Mouse (Mus musculus) adrenal gland, adult 2 months (tissue): ENCODE measurements around the gene Vps8. TPM values are rescaled to one million over a fixed set of nuclear protein-coding genes. Genes with fewer than 3 reads are reported as not detected.

Source experiments
- DNase-seq: peaks from one replicate; pipeline ENCODE4 v3.0.0; 2021
- polyA plus RNA-seq: library from polyadenylated mRNA; depleted of rRNA; stranded (reverse); fragments of >200 nt; gene quantifications from 2 replicates; pipeline ENCODE4 v1.2.3, GENCODE M21; 2012
- total RNA-seq, 2 experiments: library from RNA; stranded (reverse); gene quantifications; 2 replicates each; pipeline ENCODE4 v1.2.3; 2021

Vps8 gene
- total and polyA plus RNA-seq, 3 experiments: 23.1 to 27.1 (median 23.6) TPM

DNA sequence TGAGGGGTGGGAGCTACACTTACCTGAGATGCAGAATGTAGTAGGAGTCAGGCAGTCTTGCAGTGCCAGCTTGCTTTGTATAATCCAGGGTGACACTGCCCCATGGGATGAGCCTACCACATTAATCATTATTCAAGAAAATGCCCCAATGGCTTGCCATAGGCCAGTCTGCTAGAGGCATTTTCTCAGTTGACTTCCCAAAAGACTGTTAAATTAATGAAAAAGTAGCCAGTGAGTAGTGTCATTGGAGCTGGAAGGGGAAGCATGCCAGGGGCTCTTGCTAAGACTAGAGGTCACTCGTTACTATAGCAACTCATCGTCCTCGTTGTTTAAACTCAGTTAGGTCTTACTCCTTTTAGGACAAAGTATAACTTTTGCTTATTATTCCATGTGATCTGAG is 130.6 kb downstream of the Vps8 start:
- DNase-seq: no peak

DNA sequence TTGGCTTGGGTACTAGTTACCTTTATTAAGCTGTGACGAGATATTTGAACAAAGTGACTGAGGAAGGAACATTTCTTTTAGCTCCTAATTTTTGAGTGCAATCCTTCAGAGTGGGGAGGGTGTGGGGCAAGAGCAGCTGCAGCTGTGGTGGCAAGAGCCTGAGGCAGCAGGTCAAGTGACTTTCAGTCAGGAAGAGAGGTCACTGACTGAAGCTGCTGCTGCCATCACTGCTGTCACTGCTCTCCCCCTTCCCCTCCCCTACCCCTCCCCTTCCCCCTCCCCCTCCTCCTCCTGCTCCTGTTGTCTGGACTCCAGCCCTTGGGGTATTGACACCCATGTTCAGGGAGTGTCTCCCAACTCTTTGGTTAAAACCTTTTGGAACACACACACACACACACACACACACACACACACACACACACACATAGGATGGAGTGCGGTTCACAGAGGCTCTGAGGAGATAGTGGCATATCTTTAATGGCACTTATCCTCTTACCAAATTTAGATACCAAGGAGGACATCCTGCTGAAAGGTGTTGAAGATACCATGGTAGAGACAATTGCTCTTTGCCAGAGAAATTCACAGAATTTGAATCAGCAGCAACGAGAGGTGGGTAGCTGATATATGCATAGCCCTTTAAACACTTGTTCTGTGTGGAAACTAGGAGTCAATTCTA is 139.8 kb downstream of the Vps8 start:
- DNase-seq: no peak

- DNase-seq: no peak
These were observed 140.4 kb downstream of the Vps8 start for GRCm38 (mm10) chr16:21563322-21563721.

GRCm38 (mm10) chr16:21567093-21567492 is 144.2 kb downstream of the Vps8 start:
- no peak for DNase-seq

GRCm38 (mm10) chr16:21569952-21570351 is 147.0 kb downstream of the Vps8 start:
- no peak for DNase-seq

- no peak for DNase-seq
These were observed 147.9 kb downstream of the Vps8 start for GRCm38 (mm10) chr16:21570786-21571185.

GRCm38 (mm10) chr16:21576000-21576420 is 153.1 kb downstream of the Vps8 start:
- DNase-seq: peak; percentile 10

GRCm38 (mm10) chr16:21589110-21589509 is 166.2 kb downstream of the Vps8 start:
- DNase-seq: no peak

GRCm38 (mm10) chr16:21590806-21591205 is 167.9 kb downstream of the Vps8 start:
- DNase-seq: peak; percentile 25

DNA sequence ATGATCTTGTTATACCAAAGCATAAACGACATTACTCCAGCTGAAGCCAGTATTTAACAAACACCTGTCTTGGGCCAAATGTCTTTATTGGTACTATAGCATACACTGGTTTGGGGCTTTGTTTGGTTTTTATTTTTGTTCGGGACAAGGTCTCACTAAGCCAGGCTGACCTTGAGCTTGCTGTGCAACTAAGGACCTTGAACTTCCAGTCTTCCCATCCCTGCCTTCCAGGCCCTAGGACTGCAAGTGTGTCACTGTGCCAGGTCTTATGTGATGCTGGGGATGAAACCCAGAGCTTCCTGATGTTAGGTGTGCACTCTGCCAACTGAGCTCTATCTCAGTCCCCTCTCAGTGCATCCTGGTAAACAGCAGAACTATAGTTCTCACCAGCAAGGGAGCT is 168.6 kb downstream of the Vps8 start:
- peak; percentile 52 for DNase-seq

GRCm38 (mm10) chr16:21595539-21595938 is 172.6 kb downstream of the Vps8 start:
- no peak for DNase-seq

GRCm38 (mm10) chr16:21604354-21604753 is 181.4 kb downstream of the Vps8 start:
- DNase-seq: no peak

DNA sequence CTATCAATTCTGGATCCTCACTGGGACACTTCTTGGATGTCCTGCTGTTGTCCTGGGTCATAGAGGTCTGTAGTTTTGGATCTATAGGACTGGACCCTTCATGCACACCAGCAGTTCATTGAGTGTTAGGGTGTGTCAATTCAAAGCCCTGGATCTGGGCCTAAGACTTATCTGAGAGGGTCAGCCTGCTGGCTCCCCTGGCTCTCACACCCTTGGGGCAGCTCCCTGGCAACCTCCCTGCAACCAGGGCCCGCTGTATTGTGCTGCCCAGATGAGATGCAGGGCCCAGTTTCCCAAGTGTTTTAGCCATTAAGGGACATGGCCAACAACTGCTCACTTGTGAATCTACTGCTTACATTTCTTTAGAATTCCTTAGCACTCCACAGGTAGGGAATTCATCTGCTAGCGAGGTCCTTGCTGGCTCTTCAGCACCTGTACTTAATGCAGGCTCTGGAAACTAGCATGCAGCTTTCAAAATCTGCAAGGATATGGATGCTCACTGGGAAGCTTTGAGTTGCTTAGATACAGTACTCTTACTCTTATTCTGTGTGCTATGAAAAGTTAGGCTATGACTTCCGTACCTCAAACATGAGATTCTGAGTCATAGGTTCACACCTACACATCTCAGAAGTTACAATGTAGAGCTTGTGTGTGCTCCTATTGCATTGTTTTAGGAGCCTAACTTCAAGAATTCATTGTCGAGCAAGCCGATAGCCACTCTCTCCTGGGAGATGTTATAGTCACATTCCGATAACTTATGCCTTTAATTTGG is 183.5 kb downstream of the Vps8 start:
- no peak for DNase-seq

DNA sequence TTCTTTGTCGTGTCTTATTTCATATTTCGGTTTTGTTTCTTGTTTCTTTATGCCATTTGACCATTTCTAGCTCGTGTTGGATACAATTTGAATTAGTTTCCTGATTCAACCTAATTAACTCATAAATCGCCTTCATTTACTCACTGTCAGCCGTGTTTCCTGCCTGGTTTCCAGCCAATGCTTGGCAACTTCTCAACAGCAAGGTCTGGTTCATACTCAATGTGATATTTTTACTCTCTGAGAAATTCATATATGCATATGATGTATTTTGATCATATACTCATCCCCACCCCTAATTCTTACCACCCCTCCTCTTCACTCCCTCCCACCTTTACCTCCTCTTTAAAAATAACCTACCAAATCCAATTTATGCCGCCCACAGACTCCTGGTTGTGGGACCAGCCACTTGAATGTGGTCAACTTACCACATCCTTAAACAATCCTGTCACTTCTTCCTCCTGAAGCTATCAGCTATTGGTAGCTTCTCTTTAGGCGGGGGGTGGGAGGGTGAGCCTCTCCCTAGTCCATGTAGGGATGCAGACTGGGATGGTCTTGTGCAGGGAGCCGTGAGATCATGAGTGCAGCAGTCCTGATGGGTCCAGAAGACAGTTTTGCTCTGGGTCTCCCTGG is 184.2 kb downstream of the Vps8 start:
- DNase-seq: no peak

GRCm38 (mm10) chr16:21607651-21608040 is 184.7 kb downstream of the Vps8 start:
- DNase-seq: peak; percentile 19

GRCm38 (mm10) chr16:21608176-21608865 is 185.4 kb downstream of the Vps8 start:
- no peak for DNase-seq

- no peak for DNase-seq
These were observed 187.6 kb downstream of the Vps8 start for GRCm38 (mm10) chr16:21610473-21610872.

GRCm38 (mm10) chr16:21615802-21616201 is 192.9 kb downstream of the Vps8 start:
- peak; percentile 28 for DNase-seq

- DNase-seq: no peak
These were observed 197.7 kb downstream of the Vps8 start for GRCm38 (mm10) chr16:21620630-21621029.

DNA sequence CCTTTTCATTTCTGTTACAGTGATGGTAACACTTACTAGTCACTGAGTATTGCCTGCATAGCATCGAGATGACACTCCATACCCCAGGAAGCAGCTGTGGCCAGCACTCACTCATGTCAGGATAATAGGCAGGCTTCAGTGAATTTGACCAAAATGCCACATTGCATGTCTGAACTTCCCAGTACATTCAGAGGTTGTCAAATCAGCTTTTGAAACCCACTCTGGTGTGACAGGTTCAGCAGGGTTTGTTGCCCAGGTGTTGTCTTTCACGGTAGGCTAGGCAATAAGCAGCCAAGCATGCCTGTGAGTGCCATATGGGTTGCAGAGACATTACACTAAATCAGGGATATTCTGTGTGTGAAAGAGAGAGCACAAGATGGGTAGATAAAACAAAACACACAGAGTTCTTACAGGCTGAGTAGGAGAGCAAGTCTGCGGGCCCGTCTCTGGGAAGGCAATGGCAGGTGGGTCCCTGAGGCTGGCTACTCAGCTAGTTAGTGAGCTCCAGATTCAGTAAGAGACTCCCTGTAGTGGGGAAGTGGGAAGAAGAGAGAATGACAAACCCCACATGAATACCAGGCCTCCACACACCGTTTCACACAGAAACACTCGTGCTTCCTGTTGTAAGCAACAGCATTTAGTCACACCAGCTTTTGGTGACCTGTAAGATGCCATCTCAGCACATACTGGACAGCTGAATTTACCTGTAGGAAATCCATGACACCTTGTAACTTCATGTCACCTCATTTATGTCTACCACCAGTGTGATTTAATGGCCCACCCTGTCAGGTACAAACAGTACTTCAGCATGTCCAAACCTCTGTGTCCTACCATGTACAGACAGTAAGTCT is 203.1 kb downstream of the Vps8 start:
- DNase-seq: no peak

GRCm38 (mm10) chr16:21627248-21627647 is 204.3 kb downstream of the Vps8 start:
- no peak for DNase-seq
